Mouse (Mus musculus) c-Kit-positive CD71-positive TER-119-positive erythroid progenitor cells, embryonic 14.5 days (primary cell): Measurements from ENCODE around the gene Hnrnph3.

Experiments used
- DNase-seq: peaks from one replicate; pipeline ENCODE4 v3.0.0-alpha.2; 2013; ENCODE audit warnings: low spot score

Hnrnph3 gene

DNA sequence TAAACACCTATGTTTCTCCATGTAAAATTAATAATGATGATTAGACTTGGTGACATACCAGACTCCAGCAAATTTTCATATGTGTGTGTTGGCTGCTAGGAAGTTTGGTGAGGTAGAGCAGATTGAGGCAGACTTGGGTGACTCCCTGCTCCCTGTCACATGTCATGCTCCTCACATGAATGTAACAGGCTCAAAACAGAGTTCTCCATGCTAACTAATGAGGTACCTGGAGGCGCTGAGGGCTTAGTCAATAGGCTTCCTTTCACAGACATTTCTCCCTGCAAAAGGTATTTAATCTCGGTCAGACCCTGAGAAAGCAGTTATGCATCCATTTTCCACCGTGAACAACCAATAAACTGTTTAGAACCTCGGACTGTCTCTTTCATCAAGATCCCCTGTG lies 4.4 kb upstream of the Hnrnph3 start:
- no peak for DNase-seq

DNA sequence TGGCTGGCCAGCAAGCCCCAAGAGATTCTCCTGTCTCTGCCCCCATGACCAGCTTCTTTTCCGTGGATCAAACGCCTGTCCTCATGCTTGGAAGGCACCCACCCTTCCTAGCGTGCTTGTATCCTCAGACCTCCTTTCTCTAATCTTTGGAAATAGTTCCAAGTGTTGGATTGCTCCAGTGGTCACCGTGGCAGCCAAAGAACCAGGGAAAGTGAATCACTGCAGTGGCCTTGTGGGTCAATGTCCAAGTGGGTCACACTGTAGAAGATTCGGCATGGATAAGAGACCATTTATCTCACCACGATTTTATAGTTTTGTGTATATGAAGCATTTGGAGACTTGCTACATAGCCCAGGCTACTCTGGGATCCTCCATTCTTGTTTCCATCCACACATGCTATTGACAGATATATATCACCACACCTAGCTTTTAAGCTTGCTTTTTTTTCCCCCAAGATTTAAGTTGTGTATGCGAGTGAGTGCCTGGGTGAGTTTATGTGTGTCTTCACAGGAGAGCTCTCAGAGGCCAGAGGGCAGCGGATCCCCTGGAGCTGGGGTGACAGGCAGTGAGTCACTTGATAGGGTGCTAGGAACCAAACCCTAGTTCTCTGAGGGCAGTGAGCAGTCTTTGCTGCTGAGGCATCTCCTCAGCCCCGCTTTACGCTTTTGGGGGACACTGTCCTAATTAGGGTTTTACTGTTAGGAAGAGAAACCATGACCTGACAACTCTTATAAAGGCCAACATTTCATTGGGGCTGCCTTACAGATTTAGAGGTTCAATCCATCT lies 3.6 kb upstream of the Hnrnph3 start:
- DNase-seq: no peak

DNA sequence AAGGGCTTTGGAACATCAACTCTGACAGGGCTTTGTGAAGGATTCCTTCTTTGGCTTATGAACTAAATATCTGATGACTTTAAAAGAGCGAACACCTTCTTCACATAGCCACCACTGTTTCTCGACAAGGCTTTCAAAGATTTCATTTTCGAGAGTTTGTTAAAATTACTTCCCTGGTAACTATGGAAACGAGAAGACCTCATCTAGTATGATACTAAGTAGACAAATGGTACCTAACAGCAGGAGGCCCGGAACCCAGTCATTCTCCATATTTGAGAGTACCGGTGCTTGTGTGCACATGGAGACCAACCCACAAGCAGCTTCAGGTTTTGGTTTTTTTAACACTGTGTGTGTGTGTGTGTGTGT lies 2.8 kb upstream of the Hnrnph3 start:
- no peak for DNase-seq

DNA sequence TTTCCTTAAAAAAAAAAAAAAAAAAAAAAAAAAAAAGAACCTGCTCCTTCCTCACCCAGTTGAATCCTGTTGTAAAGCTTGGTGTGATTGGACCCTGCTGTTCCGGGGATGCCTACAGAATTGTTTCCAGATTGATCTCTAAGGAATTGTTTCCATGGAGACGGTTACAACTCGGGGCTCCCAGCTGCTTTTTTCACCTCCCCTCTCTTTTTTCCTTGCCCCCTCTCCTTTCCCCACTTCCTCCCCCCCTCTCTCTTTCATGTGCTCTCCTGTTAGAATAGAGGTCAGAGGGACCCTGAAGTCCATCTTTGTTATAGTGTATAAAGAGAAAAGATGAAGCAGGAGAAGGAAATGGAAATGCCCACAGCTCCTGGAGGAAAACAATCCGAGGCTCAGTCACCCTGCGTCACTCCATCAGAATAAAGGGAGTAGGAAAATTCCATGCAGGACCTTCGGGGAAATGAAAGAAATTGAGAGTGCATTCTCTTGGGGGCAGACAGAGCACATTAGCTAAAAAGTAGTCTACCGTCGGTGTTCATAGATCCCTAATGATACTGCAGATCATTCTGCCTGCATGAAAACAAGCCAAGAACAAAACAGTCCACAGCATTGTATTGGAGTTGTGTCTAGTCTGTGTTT lies 2.3 kb upstream of the Hnrnph3 start:
- DNase-seq: no peak

DNA sequence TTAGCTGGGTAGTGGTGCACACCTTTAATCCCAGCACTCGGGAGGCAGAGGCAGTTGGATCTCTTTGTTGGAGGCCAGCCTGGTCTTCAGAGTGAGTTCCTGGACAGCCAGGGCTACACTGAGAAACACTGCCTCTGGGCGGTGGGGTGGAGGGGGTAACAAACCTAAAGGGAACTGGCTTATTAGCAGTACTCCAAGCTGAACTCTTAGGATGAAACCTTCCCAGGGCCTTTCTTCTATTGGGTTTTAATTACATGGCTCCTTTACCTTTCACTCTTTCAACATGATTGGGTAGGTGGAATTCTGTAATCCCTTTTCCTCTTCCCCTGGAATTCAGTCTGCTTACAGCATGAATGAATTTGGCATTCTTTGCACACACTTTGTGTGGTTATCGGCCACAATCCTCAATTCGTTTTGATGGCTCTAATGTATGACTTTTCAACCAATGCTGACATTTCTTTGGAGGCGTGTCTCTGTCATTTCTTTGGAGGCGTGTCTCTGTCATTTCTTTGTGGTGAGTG lies 1.5 kb upstream of the Hnrnph3 start:
- no peak for DNase-seq

DNA sequence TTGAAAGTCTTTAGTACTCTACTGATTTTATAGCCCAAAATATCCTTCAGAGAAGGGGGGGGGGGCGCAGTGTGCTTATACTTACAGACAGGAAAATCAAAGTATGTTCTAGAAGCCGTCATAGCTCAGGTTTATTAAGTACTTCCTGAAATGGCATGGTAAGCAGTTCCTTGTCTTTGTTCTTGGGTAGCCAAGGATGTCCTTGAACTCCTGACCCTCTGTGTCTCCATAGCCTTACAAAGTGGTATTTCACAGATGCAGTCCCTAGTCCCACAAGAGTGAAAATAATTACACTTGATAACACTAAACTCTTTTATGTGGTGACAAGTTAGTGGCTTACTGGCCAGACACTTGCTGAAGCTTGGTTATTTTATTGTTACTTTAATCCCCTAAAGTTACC lies 999 bp upstream of the Hnrnph3 start:
- no peak for DNase-seq

DNA sequence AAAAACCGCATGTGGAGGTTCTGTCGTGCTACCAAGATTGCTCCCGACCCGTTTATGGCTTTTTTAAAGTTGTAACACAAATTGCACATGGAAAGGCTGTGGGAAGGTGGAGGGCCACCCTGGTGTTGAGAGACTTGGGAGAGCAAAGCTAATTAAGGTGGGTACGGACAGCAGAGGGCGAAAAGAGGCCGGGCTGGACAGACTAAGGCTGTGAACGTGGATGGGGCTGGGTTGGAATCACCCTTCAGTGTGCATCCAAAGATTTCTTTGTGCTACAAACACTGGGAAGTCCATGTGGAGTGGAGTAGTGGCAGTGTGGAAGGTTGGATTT lies 528 bp upstream of the Hnrnph3 start:
- no peak for DNase-seq

DNA sequence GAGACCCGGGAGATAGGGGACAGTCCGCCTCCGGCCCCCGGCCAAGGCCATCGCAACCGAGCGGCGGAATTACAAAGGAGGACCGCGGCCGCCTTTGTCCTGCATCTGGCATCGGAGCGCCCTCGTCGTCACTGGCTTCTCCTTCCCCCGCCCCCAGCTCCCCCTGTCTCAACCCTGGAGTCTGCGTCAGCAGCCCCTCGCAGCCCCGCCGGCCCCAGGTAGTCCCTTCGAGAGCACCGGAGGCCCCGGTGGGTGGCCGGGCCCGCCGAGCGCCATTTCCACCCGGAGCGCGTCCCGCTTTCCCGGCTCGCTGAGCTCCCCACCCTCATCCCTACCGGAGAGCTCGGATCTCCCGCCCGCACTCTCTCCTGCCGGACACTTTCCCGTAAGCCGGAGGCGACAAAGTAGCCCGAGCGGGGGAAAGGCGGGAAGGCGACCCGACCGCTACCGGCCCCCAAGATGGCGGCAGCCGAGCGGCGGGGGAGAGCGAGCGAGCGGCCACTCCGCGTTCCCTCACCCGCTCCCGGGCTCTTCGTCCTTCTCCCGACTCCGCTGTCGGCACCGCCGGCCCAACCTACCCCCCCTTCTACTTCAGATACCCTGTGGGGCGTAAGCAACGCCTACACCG lies 782 bp downstream of the Hnrnph3 start:
- peak; percentile 33 for DNase-seq

DNA sequence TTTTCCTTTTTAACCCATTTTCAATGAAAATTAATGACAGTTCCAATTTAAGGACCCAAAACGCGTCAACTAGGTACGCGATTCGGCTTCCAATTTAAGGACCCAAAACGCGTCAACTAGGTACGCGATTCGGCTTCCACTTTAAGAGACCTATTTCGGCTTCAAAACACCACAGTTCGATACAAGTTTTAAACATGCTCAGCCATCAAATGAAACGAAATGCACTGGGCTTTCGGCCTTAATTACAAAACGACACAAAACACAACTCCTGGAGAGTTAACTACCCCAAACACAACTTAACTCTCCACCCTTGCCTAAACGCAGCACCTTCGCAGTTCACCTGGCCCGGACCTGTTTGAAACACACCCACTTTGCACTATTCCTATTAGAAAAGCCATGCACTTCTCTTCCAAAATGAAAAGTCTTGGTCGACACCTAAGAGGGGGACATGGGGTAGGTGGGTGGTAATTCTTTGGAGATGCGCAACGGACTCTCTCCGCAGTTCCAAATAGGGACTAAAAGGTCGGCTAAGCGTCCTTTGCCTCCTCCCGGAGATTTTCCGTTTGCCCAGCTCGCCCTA lies 1.4 kb downstream of the Hnrnph3 start:
- peak; percentile 31 for DNase-seq

DNA sequence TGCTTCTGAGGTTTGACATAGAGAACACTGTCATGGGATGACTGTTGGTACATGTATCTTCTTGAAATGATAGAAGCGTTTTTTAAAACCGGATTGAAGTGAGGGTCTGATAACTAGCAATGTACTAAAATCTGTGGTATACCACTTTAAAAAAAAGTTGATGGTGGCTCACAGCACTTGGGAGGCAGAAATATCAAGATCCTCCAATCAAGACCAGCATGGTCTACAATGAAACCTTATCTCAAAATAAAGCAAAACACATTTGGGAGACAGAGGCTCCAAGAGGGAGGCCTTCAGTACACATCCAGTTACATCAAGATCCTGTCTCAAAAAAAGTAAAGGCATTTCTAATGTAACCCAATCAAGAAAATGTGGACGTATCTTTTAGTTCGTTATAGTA lies 2.3 kb downstream of the Hnrnph3 start:
- DNase-seq: peak; percentile 49

DNA sequence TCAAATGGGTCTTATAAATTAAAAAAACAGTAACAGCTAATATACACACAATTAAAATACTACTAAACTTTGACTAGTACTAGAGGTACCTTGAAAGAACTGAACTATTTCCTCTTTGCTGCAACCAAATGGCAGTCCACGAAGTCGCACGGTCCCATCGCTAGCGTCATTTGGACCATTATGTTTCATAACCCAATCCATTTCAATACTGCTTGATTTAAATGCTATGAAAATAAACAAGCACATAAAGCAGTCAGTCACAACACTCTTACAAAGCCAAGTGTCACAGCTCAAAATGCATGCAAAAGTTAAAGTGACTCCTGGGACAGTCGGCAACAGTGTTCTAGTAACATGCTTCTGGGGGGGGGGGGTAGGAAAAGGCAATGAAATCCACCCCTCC lies 4.7 kb downstream of the Hnrnph3 start:
- DNase-seq: no peak

DNA sequence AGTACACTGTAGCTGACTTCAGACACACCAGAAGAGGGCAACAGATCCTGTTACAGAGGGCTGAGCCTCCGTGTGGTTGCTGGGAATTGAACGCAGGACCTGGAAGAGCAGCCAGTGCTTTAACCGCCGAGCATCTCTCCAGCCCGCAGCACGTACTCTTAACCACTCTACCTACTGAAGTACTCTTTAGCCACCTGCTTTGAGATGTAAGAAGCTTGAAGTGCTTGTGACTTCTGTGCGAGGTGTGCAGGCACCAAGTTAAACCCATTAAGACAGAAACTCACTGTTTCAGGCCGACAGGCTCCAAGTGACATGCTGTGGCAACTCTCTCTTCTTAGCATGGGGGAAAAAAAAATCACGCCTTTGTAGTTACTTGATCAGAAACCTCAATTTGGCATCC lies 9.8 kb downstream of the Hnrnph3 start:
- no peak for DNase-seq

DNA sequence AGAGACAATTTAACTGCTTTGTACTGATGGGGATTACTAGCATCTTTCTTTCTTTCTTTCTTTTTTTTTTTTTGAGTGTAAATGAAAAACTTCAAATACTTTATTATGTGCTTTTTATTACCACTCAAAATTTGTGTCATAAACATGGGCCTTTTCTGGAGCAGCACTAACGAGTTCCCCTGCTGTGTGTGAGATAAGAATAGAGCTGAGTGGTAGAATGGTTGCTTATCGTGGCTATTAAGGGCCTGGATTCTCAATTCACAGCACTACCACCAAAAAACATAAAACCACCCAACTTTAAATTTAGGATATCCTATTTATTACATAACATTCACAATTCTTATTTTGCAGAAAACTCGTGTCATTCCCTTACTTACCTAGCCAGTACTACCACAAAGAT lies 10.5 kb downstream of the Hnrnph3 start:
- no peak for DNase-seq

DNA sequence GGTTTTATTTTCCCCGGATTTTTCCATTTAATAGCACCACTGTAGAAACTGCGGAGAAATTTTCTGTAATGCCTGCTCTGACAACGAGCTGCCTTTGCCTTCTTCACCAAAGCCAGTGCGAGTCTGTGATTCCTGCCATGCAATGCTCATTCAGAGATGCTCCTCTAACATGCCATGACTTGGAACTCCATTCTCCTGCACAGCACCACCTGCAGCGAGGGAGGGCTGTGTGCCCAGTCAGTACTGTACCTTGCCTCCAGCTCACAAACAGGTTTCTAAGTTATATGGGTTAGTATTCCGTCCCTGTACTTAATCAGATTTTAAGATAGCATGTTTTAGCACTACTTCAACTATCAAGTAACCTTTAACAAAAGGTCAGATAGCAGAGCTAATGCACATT lies 12.5 kb downstream of the Hnrnph3 start:
- DNase-seq: no peak

DNA sequence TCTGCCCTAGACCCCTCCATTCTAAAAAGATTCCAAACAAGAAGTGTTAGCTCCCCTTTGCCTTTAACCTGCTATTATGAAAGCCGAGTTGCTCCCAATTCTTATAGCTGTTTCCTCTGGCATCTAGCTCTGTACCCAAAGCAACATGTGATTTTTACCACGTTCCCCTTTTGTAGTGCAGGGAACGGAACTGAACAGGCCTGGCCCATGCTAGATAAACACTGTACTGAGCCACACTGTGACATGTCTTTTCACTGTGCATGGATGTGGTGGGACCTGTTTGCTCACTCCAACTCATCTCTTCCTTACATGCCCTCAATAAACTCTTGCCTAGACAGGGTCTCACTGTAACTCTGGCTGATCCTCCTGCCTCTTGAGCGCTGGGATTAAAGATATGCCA lies 13.7 kb downstream of the Hnrnph3 start:
- no peak for DNase-seq

DNA sequence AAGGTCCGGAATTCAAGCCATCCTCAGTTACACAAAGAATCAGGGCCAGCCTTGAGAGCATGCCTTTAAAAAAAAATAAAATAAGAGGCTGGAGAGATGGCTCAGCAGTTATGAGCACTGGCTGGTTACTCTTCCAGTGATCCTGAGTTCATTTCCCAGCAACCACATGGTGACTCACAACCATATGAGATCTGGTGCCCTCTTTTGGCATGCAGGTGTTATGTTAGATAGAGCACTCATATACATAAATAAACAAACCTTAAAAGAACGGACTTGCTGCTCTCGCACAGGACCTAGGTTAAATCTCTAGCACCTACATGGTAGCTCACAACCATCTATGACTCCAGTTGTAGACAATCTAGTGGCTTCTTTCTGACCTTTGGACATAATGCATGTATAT lies 15.8 kb downstream of the Hnrnph3 start:
- DNase-seq: no peak

DNA sequence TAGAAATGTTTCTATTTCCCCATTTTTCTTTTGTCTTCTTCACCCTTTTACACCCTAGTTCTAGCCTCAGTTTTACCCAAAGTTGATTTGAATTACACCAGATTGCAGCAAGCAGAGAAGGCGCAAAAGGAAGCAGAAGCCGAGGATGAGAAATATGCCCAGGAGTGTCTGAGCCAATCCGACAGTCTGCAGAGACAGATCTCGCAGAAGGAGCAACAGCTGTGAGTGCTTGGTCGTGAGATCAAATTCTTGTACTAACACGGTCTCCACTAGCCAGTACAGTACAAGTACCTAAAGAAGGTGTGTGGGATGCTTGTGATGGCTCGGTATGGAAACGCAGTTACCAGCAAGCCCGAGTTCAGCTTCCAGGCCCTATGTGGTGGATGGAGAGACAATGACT lies 19.5 kb downstream of the Hnrnph3 start:
- DNase-seq: no peak

DNA sequence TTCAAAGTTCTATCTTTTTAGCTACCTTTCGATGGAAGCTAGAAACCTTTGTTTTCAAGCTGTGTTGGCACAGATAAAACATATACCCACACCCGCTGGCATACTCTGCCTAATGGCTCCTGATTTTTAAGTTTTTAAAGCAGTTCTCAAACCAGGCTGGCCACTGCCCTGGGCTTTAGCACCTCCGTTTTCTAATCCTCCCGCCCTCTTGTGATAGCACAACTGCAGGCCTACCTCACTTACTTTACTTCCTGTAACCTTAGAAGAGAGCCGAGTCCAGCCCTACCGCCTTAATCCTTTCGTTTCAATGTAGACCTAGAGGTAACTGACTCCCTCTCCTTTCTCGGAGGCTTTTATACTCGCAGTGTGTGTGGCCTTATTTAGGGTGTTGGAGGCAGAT lies 20.8 kb downstream of the Hnrnph3 start:
- DNase-seq: no peak

DNA sequence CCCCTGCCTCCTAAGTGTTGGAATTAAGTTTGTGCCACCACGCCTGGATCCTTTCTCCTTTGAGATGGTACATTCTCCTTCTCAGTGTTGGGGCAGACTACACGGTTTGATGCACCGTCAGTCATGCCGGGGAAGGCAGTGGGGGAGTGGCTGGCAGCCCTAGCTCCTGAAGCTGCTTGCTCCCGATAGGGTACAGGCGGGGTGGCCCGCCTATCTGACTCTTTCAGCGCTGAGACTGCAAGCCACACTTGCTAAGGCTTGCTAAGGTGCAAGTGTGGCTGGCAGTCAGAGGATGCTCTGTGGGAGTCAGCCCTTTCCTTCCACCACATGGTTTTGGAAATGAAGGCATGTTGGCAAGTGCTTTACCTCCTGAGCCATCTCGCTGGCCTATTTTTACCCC lies 23.4 kb downstream of the Hnrnph3 start:
- no peak for DNase-seq

DNA sequence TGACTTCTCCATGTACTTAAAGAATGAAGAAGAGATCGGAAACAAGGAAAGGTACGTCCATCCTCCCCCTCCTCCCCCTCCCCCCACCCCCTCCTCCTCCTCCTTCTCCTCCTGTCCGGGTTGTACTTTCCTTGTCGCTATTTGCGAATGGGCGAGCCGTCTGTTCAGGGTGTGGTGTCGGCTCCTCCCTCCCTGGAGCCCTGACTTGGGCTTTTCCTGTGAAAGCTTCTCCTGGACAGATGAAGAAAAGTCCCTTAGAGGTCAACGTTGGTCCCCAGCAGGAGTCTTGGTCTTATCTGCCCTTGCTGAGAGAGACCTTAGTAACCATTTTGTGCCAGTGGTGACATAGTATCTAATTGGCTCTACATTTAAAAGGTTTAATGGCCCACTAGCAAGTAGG lies 30.0 kb downstream of the Hnrnph3 start:
- DNase-seq: no peak

DNA sequence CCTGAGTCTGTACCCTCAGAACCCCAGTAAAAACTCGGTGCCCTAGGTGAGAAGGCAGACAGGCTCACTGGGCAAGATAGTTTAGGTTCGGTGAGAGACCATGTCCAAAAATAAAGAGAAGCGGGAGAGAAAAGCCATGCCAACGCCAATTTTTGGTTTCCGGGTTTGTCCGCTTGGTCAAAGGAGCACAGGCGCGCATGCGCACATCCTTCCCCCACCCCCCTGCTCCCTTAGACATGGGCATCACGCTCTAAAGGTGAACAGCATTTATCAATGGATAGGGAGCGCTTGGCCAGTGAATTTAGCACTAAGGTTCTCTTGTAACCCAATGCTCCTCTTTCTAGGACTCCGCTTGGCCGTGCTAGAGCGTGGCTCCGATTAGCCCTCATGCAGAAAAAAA lies 33.4 kb downstream of the Hnrnph3 start:
- DNase-seq: no peak

DNA sequence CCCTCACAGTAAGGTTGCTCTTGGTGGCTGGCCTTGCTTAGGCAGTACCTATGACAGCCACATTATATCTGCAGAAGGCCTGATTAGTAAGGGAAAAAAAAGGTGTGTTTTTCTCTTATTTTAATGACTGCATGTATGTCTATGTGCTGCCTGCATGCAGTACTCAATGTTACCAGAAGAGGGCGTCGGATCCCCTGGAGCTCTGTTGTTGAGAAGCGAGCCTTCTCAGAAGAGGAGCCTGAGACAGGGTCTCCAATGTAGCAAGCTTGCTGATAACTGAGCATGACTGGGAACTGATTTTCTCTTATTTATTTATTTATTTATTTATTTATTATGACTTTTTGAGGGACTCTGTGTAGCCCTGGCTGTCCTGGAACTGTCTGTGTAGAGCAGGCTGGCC lies 36.7 kb downstream of the Hnrnph3 start:
- peak; percentile 59 for DNase-seq

DNA sequence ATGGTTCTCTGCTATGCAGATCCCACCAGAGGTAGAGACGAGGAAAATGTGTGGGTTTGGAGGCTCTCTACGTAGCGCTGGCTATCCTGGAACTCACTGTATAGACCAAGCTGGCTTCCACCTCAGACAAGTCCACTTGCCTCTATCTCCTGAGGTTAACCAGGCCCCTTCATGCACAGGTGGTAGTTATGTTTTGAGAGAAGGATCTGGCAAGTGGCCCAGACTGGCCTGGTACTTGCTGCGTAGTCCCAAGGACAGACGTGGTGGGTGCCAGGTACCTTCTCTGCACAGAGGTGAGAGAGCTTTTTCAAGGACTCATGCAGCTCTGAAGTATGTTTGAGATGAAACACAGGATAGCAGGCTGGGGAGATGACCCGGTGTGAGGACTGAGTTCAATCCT lies 39.5 kb downstream of the Hnrnph3 start:
- DNase-seq: no peak
